Mouse (Mus musculus) layer of hippocampus, adult 9-11 months (tissue): Measurements from ENCODE around the gene Ccnjl.

Source experiments
- DNase-seq: peaks from one replicate; pipeline ENCODE4 v3.0.0; 2022

Ccnjl gene

GRCm38 (mm10) chr11:43528683-43529499 lies at the start of gene Ccnjl:
Ccnjl (plus strand) TSS chr11:43528784.
- no peak for DNase-seq

- DNase-seq, result no peak
Measured at GRCm38 (mm10) chr11:43479376-43479775, 49.2 kb upstream of the Ccnjl start.

- DNase-seq, result no peak
Measured at GRCm38 (mm10) chr11:43480561-43480960, 48.0 kb upstream of the Ccnjl start.

GRCm38 (mm10) chr11:43481672-43482522 lies 46.7 kb upstream of the Ccnjl start:
- no peak for DNase-seq

- DNase-seq, result no peak
Measured at GRCm38 (mm10) chr11:43483122-43483792, 45.3 kb upstream of the Ccnjl start.

GRCm38 (mm10) chr11:43484057-43484456 lies 44.5 kb upstream of the Ccnjl start:
- no peak for DNase-seq

GRCm38 (mm10) chr11:43484652-43485051 lies 43.9 kb upstream of the Ccnjl start:
- DNase-seq, result no peak

- DNase-seq, result no peak
Measured at GRCm38 (mm10) chr11:43485855-43486254, 42.7 kb upstream of the Ccnjl start.

GRCm38 (mm10) chr11:43492663-43493062 lies 35.9 kb upstream of the Ccnjl start:
- DNase-seq, result peak; percentile 38

- DNase-seq, result peak; percentile 44
Measured at GRCm38 (mm10) chr11:43493815-43494409, 34.7 kb upstream of the Ccnjl start.

GRCm38 (mm10) chr11:43495037-43495436 lies 33.5 kb upstream of the Ccnjl start:
- no peak for DNase-seq

- no peak for DNase-seq
Measured at GRCm38 (mm10) chr11:43495532-43495931, 33.1 kb upstream of the Ccnjl start.

GRCm38 (mm10) chr11:43501256-43501655 lies 27.3 kb upstream of the Ccnjl start:
- peak; percentile 63 for DNase-seq

- DNase-seq, result no peak
Measured at GRCm38 (mm10) chr11:43505188-43505587, 23.4 kb upstream of the Ccnjl start.

- peak; percentile 61 for DNase-seq
Measured at GRCm38 (mm10) chr11:43507976-43508375, 20.6 kb upstream of the Ccnjl start.

GRCm38 (mm10) chr11:43509878-43510277 lies 18.7 kb upstream of the Ccnjl start:
- no peak for DNase-seq

- DNase-seq, result no peak
Measured at GRCm38 (mm10) chr11:43512661-43513190, 15.9 kb upstream of the Ccnjl start.

GRCm38 (mm10) chr11:43516344-43517021 lies 12.1 kb upstream of the Ccnjl start:
- DNase-seq, result no peak

- no peak for DNase-seq
Measured at GRCm38 (mm10) chr11:43517641-43518040, 10.9 kb upstream of the Ccnjl start.

GRCm38 (mm10) chr11:43518086-43518485 lies 10.5 kb upstream of the Ccnjl start:
- DNase-seq, result no peak

- DNase-seq, result no peak
Measured at GRCm38 (mm10) chr11:43518821-43519220, 9.8 kb upstream of the Ccnjl start.

- no peak for DNase-seq
Measured at GRCm38 (mm10) chr11:43520521-43520920, 8.1 kb upstream of the Ccnjl start.
